Mouse (Mus musculus) spleen, postnatal 14 days (tissue): ENCODE results near the gene Sh2d7.
"Not testable (repeated sequence)": the region's sequence is repeated elsewhere in the genome, so short reads cannot be mapped to it uniquely, and the experiment has no call there.

ENCODE experiments used
- DNase-seq, 2 experiments: peaks; one replicate each; pipeline ENCODE4 v3.0.0; 2021 to 2022; ENCODE audit warnings: low spot score in 2 of 2

The Sh2d7 gene

GRCm38 (mm10) chr9:54544212-54544953 is 5.6 kb downstream of the Sh2d7 start:
- DNase-seq = no peak

GRCm38 (mm10) chr9:54544954-54545315 is 6.2 kb downstream of the Sh2d7 start:
- no peak for DNase-seq

GRCm38 (mm10) chr9:54547536-54547935 is 8.8 kb downstream of the Sh2d7 start:
- peak in 1 of 2 experiments; percentile 20 for DNase-seq

GRCm38 (mm10) chr9:54549433-54549832 is 10.6 kb downstream of the Sh2d7 start:
- no peak for DNase-seq

- DNase-seq = peak in 1 of 2 experiments; percentile 12
Measured at GRCm38 (mm10) chr9:54552409-54552808, 13.6 kb downstream of the Sh2d7 start.

- DNase-seq = no peak
Measured at GRCm38 (mm10) chr9:54555044-54555443, 16.3 kb downstream of the Sh2d7 start.

- no peak for DNase-seq
Measured at GRCm38 (mm10) chr9:54558731-54559130, 19.9 kb downstream of the Sh2d7 start.

GRCm38 (mm10) chr9:54559771-54560471 is 21.1 kb downstream of the Sh2d7 start, which contains the start of gene Cib2:
TSS of gene Cib2 (minus strand) at chr9:54560218.
- DNase-seq = peak; percentile 52 to 64

GRCm38 (mm10) chr9:54560831-54561601 is 22.2 kb downstream of the Sh2d7 start:
- no peak for DNase-seq

GRCm38 (mm10) chr9:54566958-54567357 is 28.2 kb downstream of the Sh2d7 start:
- no peak for DNase-seq

GRCm38 (mm10) chr9:54568732-54569131 is 29.9 kb downstream of the Sh2d7 start:
- DNase-seq = no peak

GRCm38 (mm10) chr9:54571130-54571839 is 32.5 kb downstream of the Sh2d7 start:
- no peak for DNase-seq

- DNase-seq = no peak
Measured at GRCm38 (mm10) chr9:54583712-54584111, 44.9 kb downstream of the Sh2d7 start.

- not testable (repeated sequence) for DNase-seq
Measured at GRCm38 (mm10) chr9:54584127-54584526, 45.3 kb downstream of the Sh2d7 start.

GRCm38 (mm10) chr9:54585839-54586198 is 47.0 kb downstream of the Sh2d7 start:
- no peak for DNase-seq

GRCm38 (mm10) chr9:54586199-54587061 is 47.6 kb downstream of the Sh2d7 start, which contains the start of gene Idh3a:
TSS of gene Idh3a (plus strand) at chr9:54586334.
- DNase-seq = peak; percentile 98

GRCm38 (mm10) chr9:54587863-54588262 is 49.1 kb downstream of the Sh2d7 start:
- no peak for DNase-seq

- DNase-seq = not testable (repeated sequence)
Measured at GRCm38 (mm10) chr9:54593652-54594051, 54.9 kb downstream of the Sh2d7 start.
